Mouse (Mus musculus) liver, embryonic 11.5 days (tissue): ENCODE results near the gene Crebbp. TPM values are rescaled to one million over a fixed set of nuclear protein-coding genes. Genes with fewer than 3 reads are reported as not detected.
A peak's percentile ranks its signal among the peaks of the same experiment; 100 is the strongest.

Source experiments
- ATAC-seq: fragments of 200-750 bp; cut with Nextera tagmentation; replicated peaks from 2 replicates; pipeline ENCODE4 v1.8.0; 2017; ENCODE audit warnings: moderate number of reproducible peaks, mild to moderate bottlenecking, moderate TSS enrichment, moderate library complexity; ENCODE audit not compliant: low FRiP score
- DNase-seq: peaks from one replicate; pipeline ENCODE4 v3.0.0-alpha.2; 2017; ENCODE audit warnings: low spot score
- H3K27ac ChIP-seq: fragments of 300-500 bp; sonication (generic); 2 replicates; pipeline ENCODE4 v1.5.1; 2014; ENCODE audit warnings: mild to moderate bottlenecking, low read depth, low read length, control low read depth
- H3K27me3 ChIP-seq: fragments of 300-500 bp; sonication (generic); replicated peaks from 2 replicates; pipeline ENCODE4 v1.6.1; 2014; ENCODE audit warnings: low read length, mixed read lengths; ENCODE audit not compliant: control insufficient read depth, insufficient read depth
- H3K36me3 ChIP-seq: fragments of 300-500 bp; sonication (generic); 2 replicates; pipeline ENCODE4 v1.6.1; 2014; ENCODE audit warnings: mild to moderate bottlenecking, low read length, moderate library complexity, mixed read lengths; ENCODE audit not compliant: control insufficient read depth, insufficient read depth
- H3K4me1 ChIP-seq: fragments of 300-500 bp; sonication (generic); replicated peaks from 2 replicates; pipeline ENCODE4 v1.6.1; 2014; ENCODE audit warnings: low read length, mixed read lengths; ENCODE audit not compliant: control insufficient read depth, insufficient read depth
- H3K4me2 ChIP-seq: fragments of 300-500 bp; sonication (generic); 2 replicates; pipeline ENCODE4 v1.6.1; 2014; ENCODE audit warnings: mild to moderate bottlenecking, control low read depth, moderate library complexity
- H3K4me3 ChIP-seq: fragments of 300-500 bp; sonication (generic); 2 replicates; pipeline ENCODE4 v1.5.1; 2014; ENCODE audit warnings: low read depth, low read length, control low read depth
- H3K9ac ChIP-seq: fragments of 300-500 bp; sonication (generic); 2 replicates; pipeline ENCODE4 v1.6.1; 2014; ENCODE audit warnings: low read depth, low read length, control low read depth
- H3K9me3 ChIP-seq: fragments of 300-500 bp; sonication (generic); 2 replicates; pipeline ENCODE4 v1.6.1; 2016; ENCODE audit warnings: low read length, inconsistent platforms, mixed read lengths; ENCODE audit not compliant: control insufficient read depth
- WGBS: fragments of 180-500 bp; shearing (Covaris S2); extraction: QIAGEN DNeasy Blood & Tissue Kit; methylation state at CpG from one replicate; pipeline ENCODE4 v1.1.7; 2014; 5-methylcytosine and 5-hydroxymethylcytosine counted together
- polyA plus RNA-seq: library from polyadenylated mRNA; unstranded; fragments of >200 nt; fragmentation: Nextera tagmentation; extraction: Ambion mirVana; gene quantifications from 2 replicates; pipeline ENCODE4 v1.2.1, GENCODE M21; 2014

Crebbp gene
- polyA plus RNA-seq, 1 experiment from 2014 or later: 20.0 TPM

DNA sequence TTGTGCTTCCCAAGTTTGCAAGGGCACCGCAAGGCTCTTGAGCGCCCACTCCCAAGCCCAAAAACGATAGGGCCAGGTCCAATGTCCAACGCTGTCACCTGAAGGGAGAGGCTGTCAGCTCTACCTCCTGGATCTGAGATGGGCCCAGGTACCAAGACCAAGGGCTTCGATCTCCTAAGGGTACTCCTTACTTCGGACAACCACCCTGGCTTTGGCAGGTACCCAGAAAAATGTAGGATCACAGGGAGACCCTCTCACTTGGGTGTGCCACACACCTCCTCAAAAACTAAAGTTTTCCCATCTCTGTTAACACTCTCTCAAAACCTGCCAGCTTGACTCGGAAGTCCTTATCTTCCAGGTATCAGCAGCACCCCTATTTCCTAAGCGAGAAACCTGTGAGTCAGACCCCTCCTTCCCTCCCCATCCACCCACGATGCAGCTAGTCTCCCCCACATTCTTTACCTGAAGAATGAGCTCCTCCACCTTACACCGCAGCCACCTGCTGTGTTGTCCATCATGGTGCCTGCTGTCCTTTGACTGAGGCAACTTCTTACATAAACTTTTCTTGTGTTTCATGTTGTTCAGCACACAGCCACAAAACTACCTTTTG lies 939 bp upstream of the Crebbp start:
- Histone ChIP-seq H3K9ac (peak overlapping the region; percentile 94), H3K4me3 (peak overlapping the region; percentile 73), H3K27ac (no peak overlapping the region), H3K4me1 (0 out of 2 replicates have a peak, but pooled peaks cover 8% of the 10 kb centered on the region), H3K4me2 (peak overlapping the region; percentile 83), H3K27me3 (no peaks in the 10 kb centered on the region), H3K36me3 (no peaks in the 10 kb centered on the region), H3K9me3 (no peaks in the 10 kb centered on the region)
- DNase-seq: no peak
- 44% methylated on average over 10 of the region's 10 CpGs for WGBS
- 0 out of 2 replicates have a peak, but pooled peaks have one; percentile 8 for ATAC-seq

- peak overlapping the region; percentile 94 for H3K9ac ChIP-seq
- no peaks in the 10 kb centered on the region for H3K36me3 ChIP-seq
- H3K27me3 ChIP-seq: no peaks in the 10 kb centered on the region
- H3K4me3 ChIP-seq: peak overlapping the region; percentile 73
- ATAC-seq: peak; percentile 68
- peak overlapping the region; percentile 91 for H3K27ac ChIP-seq
- under 1% methylated on average over 90 of the region's 128 CpGs for WGBS
- H3K9me3 ChIP-seq: no peaks in the 10 kb centered on the region
- 0 out of 2 replicates have a peak, but pooled peaks cover 8% of the 10 kb centered on the region for H3K4me1 ChIP-seq
- peak; percentile 77 for DNase-seq
- peak overlapping the region; percentile 90 for H3K4me2 ChIP-seq
Measured at GRCm38 (mm10) chr16:4212963-4213798, 616 bp downstream of the Crebbp start.

DNA sequence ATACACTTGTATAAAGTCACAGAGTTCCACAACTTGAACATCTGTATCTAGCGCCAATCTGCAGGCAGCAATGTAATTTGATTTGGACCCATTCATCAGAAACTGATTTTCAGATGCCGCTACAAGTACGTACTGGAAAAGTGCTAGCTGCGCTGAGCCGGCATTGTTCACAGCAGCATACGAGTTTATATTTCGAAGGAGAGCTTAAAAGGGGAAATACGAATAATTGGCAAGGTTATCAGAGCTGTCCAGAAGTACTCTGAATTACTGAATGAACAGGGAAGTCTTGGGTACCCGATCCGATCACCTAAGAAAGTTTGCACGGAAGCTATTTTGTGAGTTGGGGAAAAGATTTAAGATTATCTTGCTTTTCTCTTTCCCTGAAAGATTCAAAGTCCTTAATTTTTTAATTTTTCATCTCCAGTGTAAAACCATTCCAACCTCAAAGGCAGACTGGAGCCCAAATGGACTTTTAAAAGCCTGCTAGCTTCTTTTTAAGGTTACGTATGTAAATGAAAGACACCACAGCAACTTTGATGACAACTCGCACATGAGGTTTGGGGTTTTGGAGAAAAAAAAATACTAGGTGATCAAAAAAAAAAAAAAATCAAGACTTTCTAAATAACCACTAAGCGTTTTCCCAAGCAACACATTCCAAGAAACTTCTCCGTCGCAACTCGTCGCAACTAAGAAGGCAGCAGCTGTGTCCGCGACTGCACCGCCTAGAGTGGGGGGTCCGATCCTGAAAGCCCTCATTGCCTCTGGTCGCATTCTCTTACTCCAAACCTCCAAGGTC lies 1.4 kb downstream of the Crebbp start:
- peak overlapping the region; percentile 90 for H3K4me2 ChIP-seq
- H3K9ac ChIP-seq: peak overlapping the region; percentile 94
- H3K4me3 ChIP-seq: peak overlapping the region; percentile 73
- H3K27ac ChIP-seq: no peak overlapping the region
- WGBS: 10% methylated on average over 23 of the region's 23 CpGs
- no peaks in the 10 kb centered on the region for H3K27me3 ChIP-seq
- H3K36me3 ChIP-seq: no peaks in the 10 kb centered on the region
- 0 out of 2 replicates have a peak, but pooled peaks cover 8% of the 10 kb centered on the region for H3K4me1 ChIP-seq
- DNase-seq (no peak), ATAC-seq (no peak)
- H3K9me3 ChIP-seq: no peaks in the 10 kb centered on the region

DNA sequence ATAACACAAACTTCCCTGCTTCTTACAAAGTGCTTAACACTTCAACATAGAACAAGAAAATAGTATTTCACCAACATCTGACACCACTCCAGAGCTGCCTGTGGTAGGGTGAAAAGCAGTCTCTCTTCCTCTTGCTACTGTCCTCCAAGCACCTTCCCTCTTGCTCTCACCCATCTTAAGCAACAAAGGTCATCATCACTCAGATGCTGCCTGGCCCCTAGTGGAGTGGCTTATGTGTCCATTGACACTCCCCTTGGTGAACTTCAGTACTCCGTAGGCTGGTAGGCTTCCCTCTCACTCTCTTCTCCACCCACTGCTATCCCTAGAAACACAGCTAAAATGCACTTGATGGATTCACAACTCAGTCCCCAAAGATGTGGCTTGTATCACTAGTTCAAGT lies 3.5 kb downstream of the Crebbp start:
- WGBS: 59% methylated on average over 1 of the region's 1 CpGs
- Histone ChIP-seq H3K9ac (no peak overlapping the region), H3K9me3 (no peaks in the 10 kb centered on the region), H3K4me1 (0 out of 2 replicates have a peak, but pooled peaks cover 8% of the 10 kb centered on the region), H3K4me2 (no peak overlapping the region), H3K27me3 (no peaks in the 10 kb centered on the region), H3K36me3 (peaks cover 3% of the 10 kb centered on the region; the same call in 1 of the 2 replicates), H3K4me3 (no peak overlapping the region), H3K27ac (no peak overlapping the region)
- no peak for ATAC-seq
- DNase-seq: no peak

DNA sequence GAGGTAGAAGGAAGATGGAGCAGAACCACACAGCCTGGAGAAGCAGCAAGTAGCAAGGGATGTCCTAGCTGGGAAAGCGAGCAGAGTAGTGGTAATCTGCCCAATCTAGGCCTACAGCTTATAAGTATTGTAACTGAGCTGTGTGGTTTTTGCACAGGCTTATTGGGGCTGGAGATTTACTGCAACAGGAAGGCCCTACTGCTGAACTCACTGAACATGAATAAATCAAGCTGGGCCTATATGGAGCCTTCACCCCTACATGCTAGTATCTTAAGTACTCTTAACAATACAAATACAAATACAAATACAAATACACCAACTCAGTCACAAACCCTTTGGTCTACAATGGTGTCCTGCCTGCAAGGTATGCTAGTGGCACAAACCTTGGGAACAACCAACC lies 10.2 kb downstream of the Crebbp start:
- Histone ChIP-seq H3K27me3 (no peaks in the 10 kb centered on the region), H3K4me2 (no peak overlapping the region), H3K27ac (no peak overlapping the region), H3K9ac (no peak overlapping the region), H3K4me3 (no peak overlapping the region), H3K36me3 (peaks cover 3% of the 10 kb centered on the region; the same call in 1 of the 2 replicates), H3K9me3 (no peaks in the 10 kb centered on the region), H3K4me1 (peaks cover 13% of the 10 kb centered on the region)
- 94% methylated on average over 1 of the region's 1 CpGs for WGBS
- no peak for DNase-seq
- no peak for ATAC-seq

- DNase-seq (no peak), ATAC-seq (peak; percentile 86)
- Histone ChIP-seq H3K27me3 (no peaks in the 10 kb centered on the region), H3K27ac (no peak overlapping the region), H3K9ac (no peak overlapping the region), H3K36me3 (no peaks in the 10 kb centered on the region), H3K4me3 (no peak overlapping the region), H3K4me2 (no peak overlapping the region), H3K9me3 (no peaks in the 10 kb centered on the region), H3K4me1 (peaks cover 13% of the 10 kb centered on the region)
- WGBS: 8% methylated on average over 1 of the region's 1 CpGs
Measured at GRCm38 (mm10) chr16:4199995-4200394, 13.8 kb downstream of the Crebbp start.

- H3K9me3 ChIP-seq: no peaks in the 10 kb centered on the region
- H3K4me1 ChIP-seq: peaks cover 13% of the 10 kb centered on the region
- no peak overlapping the region for H3K4me3 ChIP-seq
- H3K27me3 ChIP-seq: no peaks in the 10 kb centered on the region
- H3K27ac ChIP-seq: no peak overlapping the region
- WGBS: 79% methylated on average over 2 of the region's 2 CpGs
- ATAC-seq (no peak), DNase-seq (no peak)
- H3K4me2 ChIP-seq: no peak overlapping the region
- H3K9ac ChIP-seq: no peak overlapping the region
- H3K36me3 ChIP-seq: no peaks in the 10 kb centered on the region
Measured at GRCm38 (mm10) chr16:4199566-4199965, 14.2 kb downstream of the Crebbp start.

GRCm38 (mm10) chr16:4198004-4198403 lies 15.8 kb downstream of the Crebbp start:
- WGBS: 89% methylated on average over 4 of the region's 4 CpGs
- ATAC-seq: no peak

More at GRCm38 (mm10) chr16:4198004-4198403, 15.8 kb downstream of the Crebbp start:
- Histone ChIP-seq H3K4me2 (no peak overlapping the region), H3K9ac (no peak overlapping the region), H3K27ac (no peak overlapping the region), H3K27me3 (no peaks in the 10 kb centered on the region), H3K4me3 (no peak overlapping the region), H3K4me1 (peaks cover 13% of the 10 kb centered on the region), H3K9me3 (no peaks in the 10 kb centered on the region), H3K36me3 (no peaks in the 10 kb centered on the region)
- no peak for DNase-seq
